Mouse (Mus musculus) ES-E14 (cell line): ENCODE measurements around the gene Hsdl2. TPM values are rescaled to one million over a fixed set of nuclear protein-coding genes. Genes with fewer than 3 reads are reported as not detected.
A peak's percentile ranks its signal among the peaks of the same experiment; 100 is the strongest.

Experiments
- DNase-seq: peaks from one replicate; pipeline ENCODE4 v3.0.0-alpha.2; 2013; ENCODE audit warnings: low read depth, low spot score
- H3K27ac ChIP-seq: 2 replicates; pipeline ENCODE4 v1.5.1; 2012; ENCODE audit warnings: low read depth, mild to moderate bottlenecking, low read length, moderate library complexity, mixed read lengths; ENCODE audit not compliant: poor library complexity, insufficient read depth, severe bottlenecking
- H3K36me3 ChIP-seq: 2 replicates; pipeline ENCODE4 v1.6.1; 2012; ENCODE audit warnings: mild to moderate bottlenecking, low read length, moderate library complexity, mixed read lengths; ENCODE audit not compliant: control insufficient read depth, poor library complexity, insufficient read depth, severe bottlenecking
- H3K4me1 ChIP-seq, 2 experiments: fragments of 150-350 bp in 1 of 2; sonication (generic) in 1 of 2; 2 replicates each; pipeline ENCODE4 v1.6.1; 2012; ENCODE audit warnings: low read length in 2 of 2, mild to moderate bottlenecking in 1 of 2, mixed read lengths in 1 of 2; ENCODE audit not compliant: control insufficient read depth in 2 of 2, insufficient read depth in 2 of 2, poor library complexity in 1 of 2
- H3K4me3 ChIP-seq, 2 experiments: fragments of 150-350 bp in 1 of 2; sonication (generic) in 1 of 2; 2 replicates each; pipeline ENCODE4 v1.5.1; 2012; ENCODE audit warnings: low read length in 2 of 2, low read depth in 1 of 2, mild to moderate bottlenecking in 1 of 2, mixed read lengths in 1 of 2; ENCODE audit not compliant: insufficient read depth in 1 of 2, poor library complexity in 1 of 2, severe bottlenecking in 1 of 2
- H3K9ac ChIP-seq: 2 replicates; pipeline ENCODE4 v1.6.1; 2012; ENCODE audit warnings: low read depth, mild to moderate bottlenecking, low read length, mixed read lengths; ENCODE audit not compliant: poor library complexity, insufficient read depth, severe bottlenecking
- H3K9me3 ChIP-seq: fragments of 150-350 bp; sonication (generic); 2 replicates; pipeline ENCODE4 v1.6.1; 2012; ENCODE audit warnings: low read depth, mild to moderate bottlenecking, low read length; ENCODE audit not compliant: control insufficient read depth, insufficient read depth
- CHD2 ChIP-seq: IDR thresholded peaks from 2 replicates; pipeline ENCODE4 v1.6.1; 2014; ENCODE audit warnings: mild to moderate bottlenecking, low read depth, low read length, inconsistent platforms
- HCFC1 ChIP-seq: IDR thresholded peaks from 2 replicates; pipeline ENCODE4 v1.6.1; 2012; ENCODE audit warnings: low read length, inconsistent platforms, borderline replicate concordance; ENCODE audit not compliant: insufficient read depth
- MAFK ChIP-seq: IDR thresholded peaks from 2 replicates; pipeline ENCODE4 v1.6.1; 2014; ENCODE audit warnings: mild to moderate bottlenecking, low read depth, low read length, inconsistent platforms; ENCODE audit not compliant: insufficient read depth
- ZC3H11A ChIP-seq: IDR thresholded peaks from 2 replicates; pipeline ENCODE4 v1.6.1; 2012; ENCODE audit warnings: low read depth, mild to moderate bottlenecking, inconsistent platforms, low read length, borderline replicate concordance
- ZNF384 ChIP-seq: IDR thresholded peaks from 2 replicates; pipeline ENCODE4 v1.6.1; 2012; ENCODE audit warnings: low read depth, low read length, inconsistent platforms
- in situ Hi-C, 2 experiments: fragments of 600-800 bp; cut with MboI; formaldehyde crosslinking; loops; one replicate each; pipeline ENCODE4 v1.15.1; 2025; ENCODE audit warnings: low sequenced_read_pairs in 2 of 2, inconsistent platforms in 1 of 2; ENCODE audit not compliant: unreplicated experiment in 2 of 2
- total RNA-seq: library from RNA; depleted of rRNA; stranded (reverse); fragments of 300-350 nt; gene quantifications from 2 replicates; pipeline ENCODE4 v1.2.3, GENCODE M21; 2012

The Hsdl2 gene
- total RNA-seq, 1 experiment = 7.1 TPM

DNA sequence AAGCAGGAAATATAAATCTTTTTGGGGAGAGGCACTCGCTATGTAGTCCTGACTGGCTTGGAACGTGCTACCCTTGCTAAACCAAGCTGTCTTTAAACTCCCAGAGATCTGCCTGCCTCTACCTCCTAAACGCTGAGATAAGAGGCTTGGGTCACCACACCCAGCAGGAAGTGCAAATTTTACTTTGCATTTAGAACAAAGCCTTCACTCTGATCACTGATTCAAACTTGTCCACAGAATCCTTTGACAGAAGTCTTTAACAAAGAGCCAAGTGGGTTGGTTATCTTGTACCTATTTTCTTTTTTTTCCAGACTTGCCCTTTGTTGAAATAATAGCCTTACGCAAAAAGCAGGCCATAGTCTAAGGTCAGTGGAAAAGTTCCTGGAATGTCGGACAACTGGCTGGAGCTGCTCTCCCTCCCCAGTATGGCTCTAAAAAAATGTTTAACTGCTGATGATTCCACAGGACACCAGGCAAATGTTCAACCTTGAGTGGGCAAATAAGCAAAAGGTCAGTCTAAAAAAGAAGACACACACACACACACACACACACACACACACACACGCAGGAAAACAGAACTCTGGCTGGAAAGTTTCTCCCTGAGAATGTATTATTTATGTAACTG is 23.2 kb upstream of the Hsdl2 start:
- Histone ChIP-seq H3K9ac (no peak overlapping the region), H3K9me3 (no peaks in the 10 kb centered on the region), H3K36me3 (no peaks in the 10 kb centered on the region), H3K4me3 (no peak overlapping the region), H3K4me1 (peaks cover 0 to 8% of the 10 kb centered on the region in 2 experiments; a peak in 3 of 4 replicates), H3K27ac (no peak overlapping the region; the same call in 1 of the 2 replicates)
- in situ Hi-C loops = loop anchor here (25.0 kb wide), 2 partner anchors 196 to 471 kb away; no protein-coding TSS in a partner anchor
- no peak for DNase-seq
- TF ChIP-seq ZC3H11A (no peak), CHD2 (no peak), HCFC1 (no peak), ZNF384 (peak; percentile 50; the same call in 1 of the 2 replicates), MAFK (no peak)

- Histone ChIP-seq H3K27ac (no peak overlapping the region), H3K4me3 (no peak overlapping the region), H3K4me1 (peaks cover 0 to 8% of the 10 kb centered on the region in 2 experiments; a peak in 3 of 4 replicates), H3K9ac (no peak overlapping the region), H3K9me3 (no peaks in the 10 kb centered on the region), H3K36me3 (no peaks in the 10 kb centered on the region)
- DNase-seq = no peak
- in situ Hi-C loops = loop anchor here (10.0 to 25.0 kb wide), 3 partner anchors 185 to 473 kb away; no protein-coding TSS in a partner anchor
- TF ChIP-seq MAFK (no peak), CHD2 (no peak), ZC3H11A (no peak), ZNF384 (no peak), HCFC1 (no peak)
Observed at GRCm38 (mm10) chr4:59560141-59560540, 21.2 kb upstream of the Hsdl2 start.

DNA sequence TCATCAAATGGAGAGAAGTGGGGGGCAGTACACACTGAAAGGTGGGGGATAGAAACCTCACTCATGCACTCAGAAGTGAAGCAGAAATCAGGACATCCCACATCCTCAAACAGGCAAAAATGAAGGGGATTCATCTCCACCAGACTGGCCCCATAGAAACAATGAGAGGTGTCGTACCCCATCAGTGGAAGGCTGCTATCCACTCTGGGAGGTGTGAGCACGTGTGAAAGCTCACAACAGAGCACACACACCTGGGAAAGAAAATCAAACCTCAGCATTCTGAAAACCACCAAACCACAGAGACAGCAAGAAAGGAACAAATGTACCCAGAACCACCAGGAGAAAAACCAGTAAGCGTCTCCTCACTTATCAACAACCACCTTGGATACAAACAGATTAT is 17.2 kb upstream of the Hsdl2 start:
- no peak for DNase-seq
- Histone ChIP-seq H3K9me3 (no peaks in the 10 kb centered on the region), H3K4me3 (no peak overlapping the region), H3K27ac (no peak overlapping the region), H3K4me1 (peaks cover 0 to 3% of the 10 kb centered on the region in 2 experiments; a peak in 1 of 4 replicates), H3K9ac (no peak overlapping the region), H3K36me3 (no peaks in the 10 kb centered on the region)
- no peak for TF ChIP-seq ZNF384
- TF ChIP-seq HCFC1 = no peak
- TF ChIP-seq MAFK = no peak
- TF ChIP-seq ZC3H11A = no peak
- TF ChIP-seq CHD2 = no peak
- in situ Hi-C loops = loop anchor here (10.0 to 25.0 kb wide), 3 partner anchors 189 to 477 kb away; no protein-coding TSS in a partner anchor

DNA sequence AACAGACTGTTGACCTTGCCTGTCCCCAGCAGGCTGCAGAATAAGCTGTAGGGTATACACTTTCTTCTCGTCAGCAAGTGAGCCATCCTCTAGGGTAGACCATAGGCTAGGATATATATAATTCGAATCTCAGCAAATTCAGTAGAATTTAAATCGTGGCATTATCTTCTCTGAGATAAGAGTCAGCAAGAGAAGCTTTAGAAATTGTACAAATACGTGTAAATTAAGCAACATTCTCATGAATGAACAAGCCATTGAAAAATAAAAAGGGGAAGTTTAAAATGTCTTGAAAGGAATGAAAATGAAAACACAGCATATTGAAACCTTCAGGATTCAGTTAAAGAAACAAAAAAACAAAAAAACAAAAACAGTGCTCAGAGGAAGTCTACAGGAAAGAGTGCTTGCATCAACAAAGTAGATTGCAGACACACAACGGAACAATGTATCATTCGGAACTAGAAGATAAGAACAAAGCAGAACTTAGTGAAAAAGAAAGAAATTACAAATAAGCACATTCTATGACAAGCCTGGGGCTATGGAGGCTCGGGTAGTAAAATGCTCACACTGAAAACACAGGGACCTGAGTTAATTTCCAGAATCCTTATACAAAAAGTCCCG is 15.7 kb upstream of the Hsdl2 start:
- H3K4me3 ChIP-seq = no peak overlapping the region
- H3K27ac ChIP-seq = no peak overlapping the region
- TF ChIP-seq HCFC1 (no peak), ZNF384 (no peak), MAFK (no peak), CHD2 (no peak), ZC3H11A (no peak)
- DNase-seq = no peak
- in situ Hi-C loops = loop anchor here (10.0 to 25.0 kb wide), 3 partner anchors 191 to 478 kb away; no protein-coding TSS in a partner anchor
- H3K4me1 ChIP-seq = no peaks in the 10 kb centered on the region
- H3K9me3 ChIP-seq = no peaks in the 10 kb centered on the region
- no peaks in the 10 kb centered on the region for H3K36me3 ChIP-seq
- H3K9ac ChIP-seq = no peak overlapping the region
